Mouse (Mus musculus) kidney, adult 11 months (tissue): ENCODE data around the gene Fxyd1.

ENCODE experiments used
- DNase-seq: peaks from one replicate; pipeline ENCODE4 v3.0.0; 2022

Gene Fxyd1

DNA sequence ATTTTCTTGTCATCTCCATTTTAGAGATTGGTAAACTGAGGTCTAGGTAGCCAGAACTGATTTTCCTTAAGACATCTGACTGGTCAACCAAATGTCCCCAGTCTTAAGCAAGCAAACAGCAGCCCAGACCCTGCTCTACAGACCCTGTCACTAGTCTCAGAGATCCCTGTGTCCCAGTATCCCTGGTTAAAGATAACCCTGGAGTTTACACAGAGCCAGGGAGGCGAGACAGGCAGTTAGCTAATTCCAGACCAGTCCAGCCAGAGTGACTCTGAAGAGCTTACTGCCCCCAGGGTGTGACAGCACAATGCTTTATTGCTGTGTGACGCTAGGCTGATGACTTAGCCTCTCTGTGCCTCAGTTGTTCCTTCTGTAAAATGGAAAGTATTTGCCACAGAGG lies at the start of gene Fxyd1:
Gene Fxyd1, minus strand, starts transcription at position 129 of the 400 bp plus-strand sequence.
- DNase-seq: no peak

DNA sequence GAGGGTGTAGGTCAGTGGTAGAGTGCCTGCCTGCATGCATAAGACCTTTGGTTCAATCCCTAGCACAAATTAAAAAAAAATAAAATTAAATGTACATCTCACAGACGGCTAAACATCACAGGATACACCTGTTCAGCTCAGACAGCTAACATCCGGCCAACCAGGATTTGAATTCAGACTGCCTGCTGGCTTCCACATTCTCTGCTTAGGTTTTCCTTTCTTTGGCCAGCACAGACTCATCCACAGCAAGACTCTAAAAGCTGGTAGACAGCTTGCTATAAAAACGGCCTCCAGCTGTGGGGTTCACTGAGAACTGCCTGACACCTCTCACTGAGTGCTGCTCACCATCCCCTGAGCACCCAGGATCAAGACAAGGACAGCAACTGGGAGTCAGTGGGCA lies 49.2 kb upstream of the Fxyd1 start:
- DNase-seq: no peak

DNA sequence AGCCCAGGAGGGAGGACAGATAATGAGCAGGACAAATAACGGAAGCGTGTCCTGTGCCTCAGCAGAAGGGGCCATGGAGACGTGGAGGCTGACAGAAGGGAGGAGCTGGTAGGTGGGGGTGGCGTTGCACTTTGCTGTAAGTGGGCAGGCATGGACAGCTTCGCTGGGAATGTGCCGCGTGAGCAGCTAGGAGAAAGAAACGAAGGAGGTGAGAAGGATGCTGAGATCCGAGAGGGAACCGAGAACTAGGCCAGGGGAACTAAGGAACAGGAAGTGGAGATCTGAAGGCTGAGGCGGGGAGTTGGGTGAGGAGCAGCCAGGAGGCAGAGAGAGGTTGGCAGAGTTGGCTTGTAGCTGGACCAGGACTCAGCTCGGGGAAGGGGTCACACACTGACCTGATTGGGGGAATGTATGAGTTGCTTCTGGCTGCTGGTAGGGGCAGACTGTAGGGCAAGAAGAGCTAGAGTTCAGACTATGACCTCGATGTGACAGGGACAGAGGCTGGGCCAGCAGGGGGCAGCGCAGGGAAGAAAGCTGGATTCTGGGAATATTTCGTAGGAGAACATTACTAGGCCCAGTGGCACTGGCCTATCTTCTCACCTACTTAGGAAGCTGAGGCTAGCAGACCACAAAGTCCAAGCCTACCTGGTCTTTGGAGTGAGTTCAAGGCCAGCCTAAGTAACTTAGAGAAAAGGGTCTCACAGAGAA lies 48.2 kb upstream of the Fxyd1 start:
- peak; percentile 65 for DNase-seq

DNA sequence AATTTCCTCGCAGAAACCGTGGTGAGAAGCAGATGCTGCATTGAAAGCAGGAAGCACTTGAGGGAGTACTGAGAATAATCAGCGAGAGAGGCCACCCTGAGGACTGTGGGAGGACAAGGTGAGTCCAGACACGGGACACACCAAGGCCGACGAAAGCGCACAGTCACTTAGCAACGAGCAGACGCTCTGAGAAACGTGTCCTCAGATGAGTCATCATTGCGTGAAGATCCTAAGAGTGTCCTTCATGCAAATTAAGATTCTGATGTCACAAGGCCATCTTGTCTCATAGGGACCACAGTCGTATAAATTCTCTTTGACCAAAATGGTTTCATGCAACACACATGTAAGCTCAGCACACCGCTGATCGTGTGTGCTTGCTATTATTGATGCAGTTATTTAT lies 43.8 kb upstream of the Fxyd1 start:
- DNase-seq: no peak

DNA sequence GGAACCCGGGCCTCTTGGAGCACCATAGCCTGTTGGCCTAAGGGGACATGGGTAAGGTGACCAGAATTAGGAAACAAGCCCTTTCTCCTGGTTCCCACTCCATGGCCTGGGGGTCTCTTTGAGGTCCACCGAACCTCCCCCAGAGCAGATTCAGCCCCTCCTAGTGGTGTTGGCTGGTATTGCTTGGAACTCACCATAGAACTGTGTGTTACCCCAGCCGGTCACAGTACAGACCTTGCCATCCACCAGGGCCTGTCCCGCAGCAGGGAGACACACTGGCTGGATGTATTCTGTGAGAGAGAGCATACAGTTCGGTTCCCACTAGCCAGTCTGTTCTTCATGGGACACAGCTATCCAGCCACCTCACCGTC lies 42.6 kb upstream of the Fxyd1 start:
- no peak for DNase-seq

DNA sequence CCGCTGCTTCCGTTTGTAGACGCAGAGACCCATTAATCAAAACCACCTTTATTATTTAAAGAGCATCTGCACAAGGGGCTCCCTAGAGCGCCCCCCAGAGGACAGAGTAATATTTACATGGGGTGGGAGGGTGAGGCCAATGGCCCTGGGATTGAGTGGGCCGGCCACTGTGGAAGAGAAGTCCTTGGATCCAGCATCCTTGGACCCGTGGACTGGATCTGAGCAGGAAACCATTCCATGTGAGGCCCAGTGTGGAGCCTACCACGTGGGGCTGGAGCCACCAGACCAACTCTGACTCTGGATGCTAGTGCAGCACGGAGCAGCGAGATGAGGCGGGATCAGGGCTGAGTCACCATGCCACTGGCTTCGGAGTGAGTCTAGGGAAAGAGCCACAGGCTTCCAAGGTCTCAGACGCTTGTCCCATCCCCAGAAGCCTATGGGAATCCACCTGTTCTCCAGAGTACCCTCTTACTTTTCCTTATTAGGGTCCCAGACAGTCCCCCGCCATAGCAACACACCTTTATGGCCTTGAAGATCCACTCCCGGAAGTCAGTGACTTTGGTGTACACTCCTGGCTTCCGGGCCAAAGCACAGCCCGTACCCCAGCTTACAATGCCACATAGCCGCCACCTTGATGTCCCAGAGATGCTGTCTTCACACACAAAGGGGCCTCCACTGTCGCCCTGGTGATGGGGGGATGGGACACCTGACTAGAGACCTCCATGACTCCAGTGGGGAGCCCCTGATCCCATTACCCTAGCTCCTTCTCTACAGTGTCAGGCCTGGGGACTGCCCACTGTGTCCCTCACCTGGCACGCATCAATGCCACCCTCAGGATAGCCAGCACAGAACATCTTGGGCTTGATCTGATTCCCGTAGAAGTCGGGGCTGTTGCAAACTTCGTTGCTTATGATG lies 42.0 kb upstream of the Fxyd1 start:
- DNase-seq: no peak

DNA sequence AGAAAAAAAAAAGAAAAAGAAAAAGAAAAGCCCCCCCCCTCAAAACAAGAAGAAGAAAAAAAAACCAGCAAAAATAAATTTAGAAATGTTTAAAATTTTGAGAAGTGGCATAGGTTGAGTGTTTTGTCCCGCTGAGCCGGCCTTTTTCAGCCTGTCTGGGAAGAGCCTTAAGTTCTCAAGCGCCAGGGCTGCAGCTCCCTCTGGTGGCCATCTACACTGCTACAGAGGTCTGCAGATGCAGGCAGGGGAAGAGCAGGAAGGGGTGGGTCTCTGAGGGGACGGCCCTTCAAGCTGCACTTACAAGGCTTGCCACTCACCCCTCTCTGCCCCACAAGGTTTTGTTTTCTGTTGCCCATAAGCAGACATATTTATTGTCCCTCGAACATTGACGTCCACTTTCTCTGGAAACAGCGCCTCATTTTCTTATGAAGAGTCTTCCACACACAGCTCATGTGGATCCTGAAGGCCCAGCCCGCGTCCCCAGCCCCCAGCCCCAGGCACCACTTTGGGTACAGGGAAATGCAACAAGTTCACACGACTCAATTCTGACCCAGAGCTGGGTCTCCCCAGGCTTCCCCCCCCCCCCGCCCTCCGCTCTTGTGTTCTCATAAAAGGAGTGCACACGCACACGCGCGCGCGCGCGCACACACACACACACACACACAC lies 40.7 kb upstream of the Fxyd1 start:
- peak; percentile 84 for DNase-seq

DNA sequence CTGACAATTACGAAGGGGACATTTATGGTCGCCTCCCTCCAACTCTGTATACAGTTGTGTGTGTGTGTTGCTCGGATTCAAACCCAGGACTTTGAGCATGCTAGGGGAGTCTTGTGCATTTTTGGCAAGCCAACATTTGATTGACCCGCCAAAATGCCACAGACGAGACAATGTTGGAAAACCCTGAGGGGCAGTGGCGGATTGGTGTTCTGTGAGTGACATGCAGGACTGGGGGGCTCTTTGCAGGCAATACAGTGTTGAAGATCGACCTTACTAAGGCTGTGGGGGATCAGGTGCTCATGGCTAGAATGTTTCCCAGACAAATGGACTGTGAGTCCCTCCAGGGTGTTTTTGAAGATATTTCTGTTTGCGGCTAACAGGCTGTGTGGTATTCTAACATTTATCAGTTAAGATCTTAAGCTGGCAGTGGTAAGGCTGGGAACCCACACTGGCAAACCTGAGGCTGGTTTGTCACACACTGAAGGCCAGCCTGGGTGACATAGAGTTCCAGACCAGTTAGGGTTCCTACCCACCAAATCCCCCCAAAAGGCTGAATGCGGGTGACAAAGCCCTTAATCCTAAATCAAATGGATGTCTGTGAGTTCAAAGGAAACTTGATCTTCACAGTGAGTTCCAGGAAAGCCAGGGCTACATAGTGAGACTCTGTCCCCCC lies 40.0 kb upstream of the Fxyd1 start:
- DNase-seq: no peak

DNA sequence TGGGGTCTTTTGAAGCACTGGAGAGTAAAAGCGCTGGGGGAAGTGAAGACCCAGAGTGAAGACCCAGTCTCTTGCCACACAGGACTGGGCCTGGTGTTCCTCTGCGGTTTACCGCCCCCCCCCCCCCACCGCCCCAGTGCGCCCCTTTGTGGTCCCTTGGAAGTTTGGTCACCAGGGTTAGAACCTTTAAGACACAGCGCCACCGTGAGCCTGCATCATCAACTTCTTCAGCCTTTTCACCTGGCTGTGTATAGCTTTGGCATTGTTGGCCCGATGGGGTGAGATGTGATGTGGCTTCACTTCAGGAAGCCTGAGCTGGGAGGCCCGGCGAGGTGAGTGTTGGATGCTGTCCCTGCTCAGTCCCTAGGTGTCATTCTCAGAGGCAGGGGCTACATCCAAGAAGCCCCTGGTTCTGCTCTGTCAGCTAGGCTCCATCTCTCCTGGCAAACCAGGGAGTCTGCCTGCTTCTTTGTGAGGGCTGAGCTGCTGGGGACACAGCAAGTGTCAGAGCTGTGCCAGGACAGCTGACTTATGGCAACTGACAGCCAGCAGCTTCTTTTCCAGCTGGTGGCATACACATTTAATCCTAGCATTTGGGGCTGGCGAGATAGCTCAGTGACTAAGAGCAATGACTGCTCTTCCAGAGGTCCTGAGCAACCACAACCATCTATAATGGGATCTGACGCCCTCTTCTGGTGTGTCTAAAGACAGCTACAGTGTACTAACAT lies 37.9 kb upstream of the Fxyd1 start:
- no peak for DNase-seq

DNA sequence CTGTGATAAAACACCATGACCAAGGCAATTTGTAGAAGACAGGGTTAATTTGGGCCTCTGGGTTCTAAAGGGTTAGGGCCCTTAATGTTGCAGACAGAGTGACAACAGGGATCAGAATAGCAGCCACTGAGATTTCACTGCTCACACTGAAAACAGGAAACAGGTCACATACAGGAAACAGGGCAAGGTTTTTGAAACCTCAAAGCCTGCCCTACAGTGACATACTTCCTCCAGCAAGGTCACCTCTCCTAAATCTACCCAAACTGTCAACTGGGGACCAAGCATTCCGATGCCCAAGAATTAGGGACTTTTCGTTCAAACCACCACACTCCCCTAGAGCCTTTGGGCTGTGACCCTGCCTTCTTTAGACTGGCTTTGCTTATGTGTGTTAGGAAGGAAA lies 32.7 kb upstream of the Fxyd1 start:
- no peak for DNase-seq

DNA sequence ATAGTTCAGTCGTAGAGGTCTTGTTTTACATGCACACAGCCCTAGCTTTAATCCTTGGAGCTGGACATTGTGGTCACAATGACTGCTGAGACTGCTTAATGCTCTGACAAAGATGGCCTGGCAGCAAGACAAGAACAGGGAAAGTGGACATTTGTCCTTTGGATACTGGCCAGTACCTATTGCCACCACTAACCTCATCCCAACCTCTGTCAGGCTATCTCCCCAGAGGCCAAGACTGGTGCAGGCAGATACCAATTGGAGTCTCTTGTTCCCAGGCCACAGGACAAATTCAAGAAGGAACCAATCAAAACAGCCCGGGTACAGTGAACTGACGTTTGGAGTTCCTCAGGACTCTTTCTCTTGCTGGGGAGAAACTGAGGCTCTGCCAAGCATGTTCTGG lies 31.2 kb upstream of the Fxyd1 start:
- no peak for DNase-seq

DNA sequence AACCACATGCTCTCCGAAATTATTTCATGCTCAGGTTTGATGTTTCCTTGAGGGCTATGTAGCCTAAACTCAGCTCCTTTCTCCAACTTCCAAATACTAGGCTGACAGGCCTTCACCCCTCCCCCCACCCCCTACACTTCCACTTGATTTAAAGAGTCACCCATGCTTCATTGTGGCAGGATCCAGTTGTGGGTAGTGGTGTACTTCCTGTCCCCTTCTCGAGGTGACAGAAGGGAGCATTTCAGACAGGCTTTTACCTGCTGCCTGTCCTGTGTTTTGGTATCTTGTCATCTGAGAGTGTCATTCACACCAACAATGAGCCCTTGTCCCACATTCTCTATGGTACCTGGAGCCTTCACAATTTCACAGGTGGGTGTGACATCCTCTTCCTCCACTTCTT lies 30.3 kb upstream of the Fxyd1 start:
- no peak for DNase-seq

DNA sequence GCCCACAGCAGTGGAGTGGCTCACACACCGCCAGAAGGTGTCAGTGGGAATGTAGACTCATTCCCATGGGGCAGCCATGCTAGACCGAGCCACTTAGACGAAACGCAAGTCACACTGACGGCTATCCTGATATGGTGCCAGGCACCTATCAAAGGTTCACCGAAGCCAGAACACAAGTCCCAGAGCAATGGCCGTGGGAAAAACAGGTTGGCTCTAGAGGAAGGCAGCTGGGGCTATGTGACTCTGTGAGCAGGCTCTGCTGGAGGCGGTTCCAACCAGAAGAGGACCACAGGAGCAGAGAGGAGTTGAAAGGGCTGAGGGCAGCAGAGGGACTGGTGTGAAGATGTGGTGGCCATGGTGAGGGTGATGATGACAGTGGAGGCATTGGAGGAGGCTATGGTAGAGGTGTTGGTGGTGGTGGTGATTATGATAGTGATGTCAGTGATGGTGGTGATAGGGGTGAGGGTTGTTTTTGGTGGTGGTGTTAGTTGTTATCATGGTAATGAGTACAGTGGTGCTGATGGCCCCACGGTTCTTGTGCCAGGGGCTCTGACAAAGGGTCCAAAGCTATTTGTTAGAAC lies 29.3 kb upstream of the Fxyd1 start:
- no peak for DNase-seq

DNA sequence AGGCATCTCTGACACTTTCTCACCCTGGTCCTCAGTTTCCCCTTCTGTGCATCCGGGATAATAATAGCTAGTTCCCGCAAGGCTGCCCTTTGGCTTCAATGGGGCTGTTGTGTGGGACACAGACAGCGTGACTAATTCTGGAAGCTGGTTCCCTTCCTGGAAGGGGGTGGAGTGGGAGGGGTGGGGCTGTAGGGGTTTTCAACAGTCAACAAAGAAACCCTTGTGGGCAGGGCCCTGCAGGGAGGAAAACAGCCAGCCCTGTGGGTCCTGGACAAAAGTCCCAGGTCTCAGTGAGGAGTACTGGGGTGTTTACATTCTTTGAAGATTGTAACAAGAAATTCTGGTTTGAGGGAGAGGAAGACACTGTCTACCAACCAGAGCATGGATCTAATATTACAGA lies 28.2 kb upstream of the Fxyd1 start:
- DNase-seq: no peak

DNA sequence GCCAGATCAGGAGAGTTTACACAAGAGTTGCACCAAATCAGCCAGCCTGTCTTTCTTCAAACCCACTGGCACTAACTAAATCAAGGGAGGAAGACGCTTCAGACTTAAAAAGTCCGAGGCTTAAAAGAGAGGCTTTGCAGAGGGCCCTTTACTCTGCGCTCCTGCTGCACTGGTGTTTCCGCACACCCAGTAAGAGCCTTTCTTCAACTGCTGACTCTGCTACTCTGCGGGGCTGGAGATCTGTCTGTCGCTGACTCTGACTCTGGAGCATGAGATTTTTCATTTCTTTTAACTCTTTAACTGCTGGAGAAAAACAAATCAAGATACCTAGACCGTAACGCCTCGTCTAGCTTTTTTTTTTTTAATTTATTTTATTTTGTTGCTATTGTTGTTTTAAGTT lies 27.1 kb upstream of the Fxyd1 start:
- DNase-seq: no peak

DNA sequence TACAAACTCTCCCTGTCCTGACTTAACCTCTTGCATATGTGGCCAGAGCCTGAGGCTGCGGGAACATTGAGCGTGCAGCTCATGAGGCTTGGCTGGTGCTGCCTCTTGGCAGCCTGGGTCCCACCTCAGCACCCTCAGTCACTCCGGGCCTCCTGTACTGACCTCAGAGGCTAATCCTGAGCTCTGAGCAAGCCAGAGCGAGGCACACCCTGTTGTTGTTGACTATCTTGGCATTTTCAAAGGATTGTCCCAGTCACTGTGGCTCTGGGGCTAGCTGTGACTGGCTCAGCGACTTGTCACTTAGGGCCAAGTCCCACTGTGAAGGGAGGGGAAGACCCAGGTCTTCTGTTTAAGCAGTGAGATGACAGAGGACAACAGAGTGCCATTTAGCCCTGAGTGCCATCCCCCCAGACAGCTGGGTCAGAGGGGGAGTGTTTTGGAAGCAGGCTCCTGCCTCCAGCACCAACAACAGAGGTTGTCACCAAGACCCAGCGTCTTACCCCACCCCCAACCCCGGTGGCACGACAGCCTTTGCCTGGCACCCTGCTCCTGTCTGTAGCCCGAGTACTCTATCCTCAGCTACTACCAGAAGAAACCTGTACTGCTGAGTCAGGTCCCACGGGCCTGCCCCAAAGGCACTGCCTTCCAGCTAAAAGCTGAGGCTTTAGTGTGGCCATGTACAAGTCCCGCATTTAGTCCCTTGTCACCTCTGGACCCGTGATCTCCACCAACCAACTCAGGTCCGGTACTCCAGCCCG lies 26.0 kb upstream of the Fxyd1 start:
- DNase-seq: peak; percentile 37

DNA sequence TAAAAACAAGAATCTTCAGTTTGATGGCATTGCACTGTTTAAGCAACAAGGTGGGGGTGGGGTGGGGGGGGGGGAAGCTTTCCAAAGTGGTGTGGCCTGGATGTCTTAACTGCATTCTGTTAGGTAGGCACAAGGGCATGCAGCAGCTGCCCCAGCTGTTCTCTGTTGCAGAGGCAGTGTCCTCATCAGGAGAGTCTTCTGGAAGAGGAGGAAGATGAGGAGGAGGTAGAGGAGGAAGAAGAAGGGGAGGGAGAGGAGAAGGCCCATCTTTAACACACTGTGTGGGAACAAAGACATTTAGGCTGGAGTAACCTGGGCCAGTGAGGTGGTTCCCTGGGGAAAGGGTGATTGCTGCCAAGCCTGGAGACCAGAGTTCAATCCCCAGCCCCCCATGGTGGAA lies 25.1 kb upstream of the Fxyd1 start:
- DNase-seq: no peak

DNA sequence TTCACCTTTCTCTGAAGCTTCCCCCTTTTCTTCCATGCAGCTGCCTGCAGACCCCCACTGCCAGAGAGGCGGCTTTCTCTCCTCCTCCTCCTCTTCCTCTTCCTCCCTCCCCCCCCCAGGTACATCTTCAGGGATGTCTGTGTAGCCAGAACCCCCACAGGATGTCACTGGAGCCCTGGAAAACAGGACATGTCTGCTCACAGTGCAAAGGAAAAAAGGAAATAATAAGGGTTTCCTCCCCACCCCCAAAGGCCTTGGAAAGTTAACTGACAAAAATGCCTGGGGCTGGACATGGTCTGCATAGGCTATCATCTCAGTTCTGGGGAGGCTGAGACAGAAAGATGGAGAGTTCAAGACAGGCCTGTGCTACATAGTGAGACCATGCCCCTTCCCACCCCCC lies 24.1 kb upstream of the Fxyd1 start:
- DNase-seq: no peak

DNA sequence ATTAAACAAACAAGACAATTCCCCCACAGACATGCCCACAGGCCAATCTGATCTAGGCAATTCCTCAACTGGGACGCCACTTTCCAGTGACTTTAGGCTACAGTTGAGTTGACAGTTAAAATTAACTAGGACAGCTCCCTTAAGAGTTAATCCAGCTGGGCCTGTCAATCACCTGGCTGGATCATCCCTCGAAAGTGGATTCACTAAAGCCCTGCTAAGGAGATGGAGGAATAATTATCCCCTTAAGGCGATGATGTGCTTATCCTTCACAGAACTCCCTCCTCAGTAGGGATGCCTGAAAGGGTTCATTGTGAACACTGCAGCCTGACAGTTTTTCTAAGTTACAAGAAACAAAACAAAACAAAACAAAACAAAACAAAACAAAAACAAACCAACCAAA lies 23.6 kb upstream of the Fxyd1 start:
- no peak for DNase-seq

DNA sequence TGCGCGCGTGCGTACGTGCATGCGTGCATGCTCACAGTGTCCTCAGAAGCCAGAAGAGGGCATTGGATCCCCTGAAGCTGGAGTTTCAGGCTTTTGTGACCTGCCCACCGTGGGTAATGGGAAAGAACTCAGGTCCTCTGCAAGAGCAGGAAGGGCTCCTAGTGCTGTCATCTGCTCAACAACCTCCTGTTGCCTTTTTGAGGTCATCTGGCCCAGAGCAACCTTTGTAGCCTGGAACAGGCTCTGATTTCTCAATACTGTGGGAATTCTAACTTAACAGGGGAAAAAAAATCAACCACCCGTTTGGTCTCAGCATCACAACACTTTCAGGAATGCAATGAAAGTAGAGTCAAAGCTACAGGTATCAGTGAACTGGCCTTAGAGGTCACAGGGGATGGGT lies 22.7 kb upstream of the Fxyd1 start:
- no peak for DNase-seq

DNA sequence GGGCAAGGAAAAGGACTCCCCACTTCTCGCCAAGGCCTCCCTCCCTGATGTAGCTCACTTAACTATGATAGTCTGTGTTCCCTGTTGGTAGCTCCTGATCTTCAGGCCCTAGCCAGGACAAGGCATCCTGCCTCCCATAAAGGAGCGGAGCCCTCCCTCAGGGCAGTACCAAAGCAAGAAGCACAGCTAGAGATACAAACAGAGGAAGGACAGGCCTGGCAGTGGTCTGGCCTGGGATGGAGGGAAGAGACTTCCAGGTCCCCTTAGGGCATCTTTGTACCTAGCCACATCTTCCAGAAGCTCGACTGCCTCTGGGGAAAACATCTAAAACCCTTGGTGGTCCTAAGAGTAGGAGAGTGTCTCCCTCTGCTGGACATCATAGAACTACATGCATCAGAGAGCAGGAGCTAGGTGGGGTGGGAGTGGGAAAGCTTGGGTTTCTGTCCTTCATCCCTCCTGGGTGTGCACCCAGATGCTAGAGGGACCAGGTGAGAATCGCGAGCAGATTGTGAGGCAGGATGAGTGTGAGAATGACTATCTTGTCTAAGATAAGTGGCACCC lies 21.0 kb upstream of the Fxyd1 start:
- DNase-seq: no peak
